Mouse (Mus musculus): ENCODE data around the gene H2-Ke6. TPM values are rescaled to one million over a fixed set of nuclear protein-coding genes. Genes with fewer than 3 reads are reported as not detected.

The H2-Ke6 gene
- total RNA-seq, 2 experiments from 2014 or later = 98.1 to 100 TPM

Small RNA genes lying within 50 kb of the gene (microRNA-seq; reads per million reads assigned to microRNA genes)
- gene Mir219a-1 (not detected), gene Mir219c (not detected)

Other genes with a start within 250 kb of the H2-Ke6 start
- 10 to 100 TPM in 1 of 2 experiments, 1 to 10 TPM in 1; 8.4 to 21.7 TPM for gene Angptl4, start 246.2 kb downstream of the H2-Ke6 start, total RNA-seq (2021)
- 10 to 100 TPM; 55.0 to 69.3 TPM for gene Kank3, start 217.5 kb downstream of the H2-Ke6 start, total RNA-seq (2021)
- gene Rps28, start 203.5 kb downstream of the H2-Ke6 start, total RNA-seq (2021) = 100 to 1,000 TPM; 707 to 763 TPM
- gene Ndufa7, start 203.5 kb downstream of the H2-Ke6 start, total RNA-seq (2021) = 100 to 1,000 TPM; 599 to 648 TPM
- 10 to 100 TPM; 30.6 to 31.9 TPM for gene Cd320, start 185.0 kb downstream of the H2-Ke6 start, total RNA-seq (2021)
- gene Gm7029, start 154.2 kb downstream of the H2-Ke6 start, total RNA-seq (2021) = not detected
- gene Kifc1, start 137.4 kb downstream of the H2-Ke6 start, total RNA-seq (2021) = 1 to 10 TPM; 1.4 to 1.8 TPM
- not detected for gene Platr17, start 122.9 kb downstream of the H2-Ke6 start, total RNA-seq (2021)
- gene Daxx, start 118.6 kb downstream of the H2-Ke6 start, total RNA-seq (2021) = 10 to 100 TPM; 14.3 to 17.5 TPM
- gene Tapbp, start 112.2 kb downstream of the H2-Ke6 start, total RNA-seq (2021) = 100 to 1,000 TPM in 1 of 2 experiments, 10 to 100 TPM in 1; 93.5 to 104 TPM
- gene Zbtb22, start 112.2 kb downstream of the H2-Ke6 start, total RNA-seq (2021) = 10 to 100 TPM; 15.5 to 19.4 TPM
- gene Rgl2, start 98.5 kb downstream of the H2-Ke6 start, total RNA-seq (2021) = 10 to 100 TPM; 38.2 to 44.6 TPM
- gene Pfdn6, start 87.7 kb downstream of the H2-Ke6 start, total RNA-seq (2021) = 10 to 100 TPM; 70.7 to 77.3 TPM
- gene Wdr46, start 87.4 kb downstream of the H2-Ke6 start, total RNA-seq (2021) = 10 to 100 TPM in 1 of 2 experiments, 1 to 10 TPM in 1; 9.3 to 10.2 TPM
- 1 to 10 TPM; 1.7 to 1.9 TPM for gene B3galt4, start 76.6 kb downstream of the H2-Ke6 start, total RNA-seq (2021)
- 10 to 100 TPM; 39.2 to 39.4 TPM for gene Vps52, start 72.2 kb downstream of the H2-Ke6 start, total RNA-seq (2021)
- 100 to 1,000 TPM; 408 to 435 TPM for gene Rps18, start 72.1 kb downstream of the H2-Ke6 start, total RNA-seq (2021)
- 10 to 100 TPM; 59.9 to 88.2 TPM for gene H2-K1, start 27.7 kb downstream of the H2-Ke6 start, total RNA-seq (2021)
- gene Ring1, start 3.4 kb downstream of the H2-Ke6 start, total RNA-seq (2021) = 10 to 100 TPM; 12.6 to 13.2 TPM
- 10 to 100 TPM; 60.4 to 61.3 TPM for gene Slc39a7, start 3.6 kb upstream of the H2-Ke6 start, total RNA-seq (2021)
- gene Rxrb, start 3.8 kb upstream of the H2-Ke6 start, total RNA-seq (2021) = 10 to 100 TPM; 40.5 to 42.1 TPM
- gene Col11a2, start 11.4 kb upstream of the H2-Ke6 start, total RNA-seq (2021) = 1 to 10 TPM; 1.1 to 2.2 TPM
- not detected for gene H2-Oa, start 64.3 kb upstream of the H2-Ke6 start, total RNA-seq (2021)
- gene H2-DMa, start 91.5 kb upstream of the H2-Ke6 start, total RNA-seq (2021) = 1 to 10 TPM; 3.7 to 4.5 TPM
- 10 to 100 TPM; 72.9 to 75.8 TPM for gene Brd2, start 94.6 kb upstream of the H2-Ke6 start, total RNA-seq (2021)
- gene H2-DMb2, start 115.2 kb upstream of the H2-Ke6 start, total RNA-seq (2021) = 1 to 10 TPM in 1 of 2 experiments, under 1 TPM in 1; 0.91 to 1.6 TPM
- 1 to 10 TPM; 1.1 to 1.3 TPM for gene H2-DMb1, start 125.0 kb upstream of the H2-Ke6 start, total RNA-seq (2021)
- gene Tap1, start 159.5 kb upstream of the H2-Ke6 start, total RNA-seq (2021) = 1 to 10 TPM; 3.9 to 5.5 TPM
- gene Psmb9, start 159.7 kb upstream of the H2-Ke6 start, total RNA-seq (2021) = 1 to 10 TPM; 5.4 to 8.5 TPM
- 10 to 100 TPM in 1 of 2 experiments, 1 to 10 TPM in 1; 9.7 to 11.8 TPM for gene Psmb8, start 169.7 kb upstream of the H2-Ke6 start, total RNA-seq (2021)
- 10 to 100 TPM; 21.2 to 22.0 TPM for gene Tap2, start 175.5 kb upstream of the H2-Ke6 start, total RNA-seq (2021)
- gene H2-Ob, start 210.8 kb upstream of the H2-Ke6 start, total RNA-seq (2021) = 1 to 10 TPM in 1 of 2 experiments, under 1 TPM in 1; 0.70 to 1.5 TPM
- 10 to 100 TPM in 1 of 2 experiments, 1 to 10 TPM in 1; 9.2 to 12.6 TPM for gene H2-Ab1, start 229.6 kb upstream of the H2-Ke6 start, total RNA-seq (2021)